Mouse (Mus musculus) MEL-GATA-1-ER (cell line): ENCODE data around the gene Nisch.

Experiments used
- DNase-seq: peaks from one replicate; pipeline ENCODE4 v3.0.0-alpha.2; 2012; ENCODE audit warnings: low read depth; ENCODE audit errors: extremely low read depth

The Nisch gene

DNA sequence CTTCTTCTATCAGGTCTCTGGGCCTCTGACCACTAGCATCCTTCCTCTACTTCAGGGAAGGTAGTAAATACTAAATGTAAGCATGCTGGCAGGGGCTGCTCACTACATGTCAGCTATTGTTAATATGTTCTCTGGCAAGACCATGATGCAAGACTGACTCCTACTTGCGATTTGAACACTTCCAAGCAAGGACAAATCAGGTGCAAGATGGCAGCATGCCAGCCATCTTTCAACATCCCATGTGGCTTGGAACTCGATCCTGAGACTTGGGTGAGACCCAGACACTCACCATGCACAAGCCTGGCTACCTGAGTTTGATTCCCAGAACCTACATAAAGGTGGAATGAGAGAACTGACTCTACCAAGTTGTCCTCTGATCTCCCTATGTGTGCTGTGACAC, 24.8 kb downstream of the Nisch start:
- DNase-seq, result no peak

DNA sequence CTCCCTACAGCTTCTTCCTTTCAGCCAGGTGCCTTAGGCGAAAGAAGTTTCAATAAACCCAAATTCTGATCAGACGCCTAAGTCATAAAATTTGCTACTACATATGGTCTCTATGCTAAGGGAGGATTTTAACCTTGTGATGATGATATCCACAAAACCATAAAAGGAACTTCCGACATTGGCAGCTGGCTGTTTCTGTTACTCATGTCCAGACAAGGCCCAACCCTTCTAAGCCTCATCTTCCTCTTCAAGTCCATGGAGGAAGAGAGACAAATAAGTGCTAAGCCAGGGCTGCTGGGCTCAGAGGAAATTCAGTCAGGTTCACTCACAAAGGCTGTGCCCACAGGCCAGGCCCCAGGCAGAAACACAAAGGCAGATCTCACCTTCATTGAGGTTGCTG, 27.4 kb downstream of the Nisch start:
- DNase-seq, result no peak

DNA sequence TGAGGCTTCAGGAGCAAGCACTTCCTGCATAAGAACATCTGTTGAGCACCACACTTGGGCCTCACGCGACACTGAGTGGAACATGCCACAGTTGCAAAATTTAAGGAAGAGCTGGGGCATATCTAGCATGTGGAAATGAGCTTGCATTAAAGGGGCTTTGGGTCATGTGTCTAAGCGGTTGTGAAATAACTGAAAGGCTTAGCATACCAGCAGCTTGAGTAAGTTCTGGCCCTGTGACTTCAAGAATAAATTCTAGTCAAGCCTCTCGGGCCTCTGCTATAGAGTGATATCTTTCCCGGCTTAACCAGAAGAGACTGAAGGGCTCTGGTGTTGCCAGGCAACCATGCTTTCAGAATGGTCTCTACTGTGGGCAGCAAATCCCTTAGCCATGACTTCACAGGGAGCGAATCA, 28.0 kb downstream of the Nisch start:
- no peak for DNase-seq

DNA sequence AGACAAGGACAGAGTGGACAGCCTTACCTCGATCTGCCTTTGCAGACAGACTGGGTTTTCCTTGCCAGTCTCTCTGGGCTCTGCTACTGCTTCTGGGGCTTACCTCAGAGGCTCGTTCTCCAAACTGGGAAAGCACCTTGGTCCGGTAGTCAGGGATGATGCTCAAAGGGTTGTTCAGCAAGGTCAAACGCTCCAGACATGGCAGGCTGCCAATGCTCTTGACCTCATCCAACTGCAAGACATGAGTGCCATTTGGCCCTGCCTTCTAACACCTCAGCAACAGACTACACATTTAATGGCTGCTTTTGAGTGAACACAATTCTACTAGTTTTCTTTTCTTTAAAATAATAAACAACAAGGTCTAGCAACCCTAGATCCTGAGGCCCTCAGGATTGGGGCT, 30.1 kb downstream of the Nisch start:
- DNase-seq, result no peak

DNA sequence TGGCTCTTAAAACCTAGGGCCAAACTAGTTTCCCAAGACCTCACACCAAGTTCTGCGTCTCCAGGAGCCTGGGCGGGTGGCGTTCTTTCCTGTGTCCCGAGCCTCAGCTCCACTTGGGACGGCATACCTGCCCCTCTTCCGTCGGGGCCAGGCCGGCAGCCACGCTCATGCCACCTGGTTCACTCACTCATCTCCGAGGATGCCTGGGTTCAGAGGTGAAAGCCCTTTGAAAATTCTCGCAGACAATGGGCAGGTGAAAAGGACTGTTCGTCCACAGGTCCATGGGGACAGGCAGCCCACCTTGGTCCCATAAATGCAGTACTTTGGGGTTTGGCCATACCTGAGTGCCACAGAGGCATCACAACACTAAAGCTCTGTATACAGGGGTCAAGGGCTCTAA, 32.6 kb downstream of the Nisch start:
- DNase-seq, result no peak

DNA sequence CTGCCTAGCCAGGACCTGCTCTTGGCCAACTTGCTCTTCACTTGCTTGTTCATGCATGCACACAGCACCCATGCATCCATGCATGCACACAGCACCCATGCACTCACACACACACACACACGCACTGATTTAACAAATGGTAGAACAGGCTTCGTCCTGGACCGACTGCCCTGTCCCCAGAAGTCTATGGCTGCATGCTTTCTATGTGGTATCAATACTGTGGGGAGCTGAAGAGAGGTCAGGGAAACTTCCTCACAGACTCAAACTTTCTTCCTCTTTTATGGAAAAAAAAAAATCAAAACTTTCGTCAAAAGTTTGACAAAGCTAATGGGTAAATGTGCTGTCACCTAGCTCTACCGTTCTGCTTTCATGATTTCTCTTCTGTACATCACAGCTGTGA, 33.2 kb downstream of the Nisch start:
- DNase-seq, result no peak

GRCm38 (mm10) chr14:31182786-31183290, 33.9 kb downstream of the Nisch start:
- DNase-seq, result no peak

DNA sequence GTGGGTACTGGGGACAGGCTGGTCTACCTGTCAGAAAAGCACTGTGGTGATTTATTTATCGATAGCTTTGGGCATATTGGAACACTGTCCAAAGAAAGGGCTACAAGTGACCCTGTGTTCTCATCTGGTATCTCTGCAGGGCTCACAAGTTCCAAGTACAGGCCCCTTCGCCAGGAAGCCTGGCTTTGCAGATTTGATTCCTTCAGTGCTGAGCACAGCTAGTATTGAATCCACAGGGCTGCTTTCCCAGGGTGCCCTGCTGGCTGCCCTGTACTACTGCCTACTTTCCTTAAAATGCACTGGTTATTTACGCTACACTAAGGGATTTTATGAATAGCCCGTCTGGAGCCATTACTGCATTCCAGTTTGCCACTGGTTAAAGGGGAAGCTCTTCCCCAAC, 35.2 kb downstream of the Nisch start:
- DNase-seq, result no peak

GRCm38 (mm10) chr14:31179677-31180365, 36.9 kb downstream of the Nisch start:
- no peak for DNase-seq

DNA sequence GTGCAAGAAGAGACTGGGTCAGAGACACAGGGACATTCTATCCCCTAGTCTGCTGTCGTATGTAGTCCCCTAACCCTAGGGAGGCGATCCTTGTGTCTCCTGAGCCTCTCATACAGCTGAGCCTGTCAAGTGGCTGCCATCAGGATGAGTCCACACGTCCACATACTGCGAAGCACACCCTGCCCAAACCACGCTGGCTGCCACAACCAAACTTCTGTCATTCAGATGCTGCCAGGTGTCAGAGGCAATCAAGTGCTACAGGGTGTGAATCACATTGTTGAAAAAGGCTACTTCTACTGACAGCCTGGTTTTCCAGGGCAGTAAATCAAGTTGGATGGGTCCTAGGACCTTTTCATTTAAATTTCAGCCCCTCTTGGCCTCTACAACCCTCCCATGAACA, 39.0 kb downstream of the Nisch start:
- DNase-seq, result no peak

- no peak for DNase-seq
These were observed 39.5 kb downstream of the Nisch start for GRCm38 (mm10) chr14:31177287-31177686.

DNA sequence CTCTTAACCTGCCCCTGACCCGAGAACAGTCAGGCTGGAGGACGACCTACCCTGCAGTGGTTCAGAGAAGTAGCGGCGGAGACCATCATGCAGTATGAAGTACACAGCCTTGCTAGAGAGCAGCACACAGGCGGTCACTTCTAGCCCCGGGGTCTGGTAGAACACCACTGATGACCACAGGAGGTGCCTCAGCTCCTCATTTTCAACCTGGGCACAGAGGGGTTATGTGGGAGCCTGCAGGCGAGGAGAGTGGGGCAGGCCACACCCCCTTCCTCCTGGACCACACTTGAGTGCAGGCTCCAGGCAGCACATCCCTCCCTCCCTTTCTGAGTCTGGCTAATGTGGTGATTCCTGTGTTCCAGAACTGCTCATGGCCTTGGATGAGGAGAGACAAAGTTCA, 43.2 kb downstream of the Nisch start:
- no peak for DNase-seq

- DNase-seq, result no peak
These were observed 43.8 kb downstream of the Nisch start for GRCm38 (mm10) chr14:31172781-31173455.

- DNase-seq, result no peak
These were observed 44.9 kb downstream of the Nisch start for GRCm38 (mm10) chr14:31171821-31172220.

- DNase-seq, result no peak
These were observed 45.4 kb downstream of the Nisch start for GRCm38 (mm10) chr14:31171386-31171785.

- no peak for DNase-seq
These were observed 45.8 kb downstream of the Nisch start for GRCm38 (mm10) chr14:31170963-31171362.

DNA sequence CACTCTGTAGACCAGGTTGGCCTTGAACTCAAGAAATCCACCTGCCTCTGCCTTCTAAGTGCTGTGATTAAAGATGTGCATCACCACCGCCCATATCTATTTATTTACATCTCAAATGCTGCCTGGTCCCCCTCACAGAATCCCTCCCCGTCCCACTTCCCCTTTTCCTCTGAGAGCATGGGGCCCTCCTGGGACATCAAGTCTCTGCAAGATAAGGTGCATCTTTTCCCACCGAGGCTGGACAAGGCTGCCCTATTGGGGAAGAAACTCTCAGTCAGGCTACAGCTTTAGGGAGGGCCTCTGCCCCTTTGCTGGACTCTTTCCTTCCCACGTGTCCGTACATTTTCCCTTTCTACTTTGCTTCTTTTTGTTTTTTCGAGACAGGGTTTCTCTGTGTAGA, 47.2 kb downstream of the Nisch start:
- peak; percentile 62 for DNase-seq

GRCm38 (mm10) chr14:31168425-31168824, 48.3 kb downstream of the Nisch start, which contains the start of gene Stab1:
TSS of gene Stab1 (minus strand) at chr14:31168641.
- no peak for DNase-seq

GRCm38 (mm10) chr14:31166827-31167226, 49.9 kb downstream of the Nisch start:
- DNase-seq, result no peak

GRCm38 (mm10) chr14:31165991-31166630, 50.6 kb downstream of the Nisch start:
- peak; percentile 9 for DNase-seq

DNA sequence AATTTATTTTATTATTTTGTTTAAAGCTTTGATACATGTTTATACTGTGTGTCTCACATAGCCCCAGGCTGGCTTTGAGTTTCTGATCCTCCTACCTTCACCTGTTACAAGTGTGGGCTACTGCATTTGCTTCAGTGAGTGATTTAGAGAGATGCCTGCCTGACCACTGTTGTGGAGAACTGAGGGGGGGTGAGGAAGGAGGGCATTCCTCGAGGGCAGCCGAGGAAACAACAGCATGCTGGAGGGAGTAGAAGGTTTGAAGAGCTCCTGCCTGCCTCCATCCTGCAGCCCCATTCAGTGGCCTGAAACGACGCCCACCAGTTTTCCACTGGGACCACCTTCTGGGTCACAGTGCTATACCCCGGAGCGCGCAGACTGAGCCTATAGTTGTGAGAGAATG, 51.3 kb downstream of the Nisch start:
- DNase-seq, result no peak

DNA sequence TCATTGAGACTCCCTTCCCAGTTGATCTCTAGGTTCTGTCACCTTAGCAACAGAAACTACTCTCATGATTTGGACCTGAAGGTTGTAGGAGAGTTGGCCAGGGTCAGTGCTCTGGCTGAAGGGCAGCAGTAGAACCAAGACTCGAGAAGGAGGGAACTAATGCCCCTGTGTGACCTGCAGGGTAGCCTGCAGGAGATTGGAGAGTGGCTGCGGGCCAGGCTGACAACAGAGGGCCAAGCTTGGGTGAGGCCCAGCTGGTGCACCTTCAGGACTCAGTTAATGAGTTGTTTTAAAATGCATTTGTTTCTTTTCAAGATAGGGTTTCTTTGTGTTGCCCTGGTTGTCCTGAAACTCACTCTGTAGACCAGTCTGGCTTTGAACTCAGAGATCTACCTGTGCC, 51.7 kb downstream of the Nisch start:
- no peak for DNase-seq
